Mouse (Mus musculus) left cerebral cortex, adult 6 months (tissue): Measurements from ENCODE around the gene Dppa4. TPM values are rescaled to one million over a fixed set of nuclear protein-coding genes. Genes with fewer than 3 reads are reported as not detected.

Experiments
- long read RNA-seq, 2 experiments: library from polyadenylated mRNA; unstranded; transcript quantifications; one replicate each; pipeline ENCODE4 v2.0.0; 2019 to 2020
- polyA plus RNA-seq: library from polyadenylated mRNA; unstranded; fragments of <200 nt; fragmentation: Nextera tagmentation; gene quantifications from 2 replicates; pipeline ENCODE4 v1.2.3, GENCODE M21; 2021

Gene Dppa4
- not detected in 2 replicates for polyA plus RNA-seq
- long read RNA-seq, experiment 1 = 0 reads
- long read RNA-seq, experiment 2 = 0 reads

DNA sequence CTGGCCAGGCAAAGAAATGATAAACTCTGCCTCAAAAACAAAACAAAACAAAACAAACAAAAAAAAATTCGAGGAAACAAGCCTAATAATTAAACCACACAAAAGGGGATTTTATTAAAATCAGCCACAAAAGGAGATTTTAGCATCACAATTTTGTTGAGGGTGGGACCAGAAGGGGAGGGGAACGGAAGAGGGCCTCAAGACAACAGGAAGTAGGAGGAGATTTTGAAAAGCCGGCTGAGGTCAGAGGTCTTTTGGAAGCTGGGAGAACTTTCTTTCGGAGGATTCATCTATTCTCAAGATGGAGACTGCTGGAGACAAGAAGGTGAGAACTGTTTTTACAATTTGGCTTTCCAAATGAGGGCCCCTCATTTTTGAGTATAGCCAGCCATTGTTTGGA, at the start of gene Dppa4:
TSS of gene Dppa4 (plus strand) at position 217 of the 400 bp plus-strand sequence.

GRCm38 (mm10) chr16:48303509-48303908, 20.0 kb downstream of the Dppa4 start, which contains the start of gene Dppa2:
Dppa2 (plus strand) TSS chr16:48303908.

Other genes starting within 250 kb of the Dppa4 start
- gene Dppa2, start 20.2 kb downstream of the Dppa4 start, polyA plus RNA-seq = not detected in 2 replicates
- gene Gm5485, start 128.7 kb downstream of the Dppa4 start, polyA plus RNA-seq = not detected in 2 replicates
- gene Morc1, start 147.5 kb downstream of the Dppa4 start, polyA plus RNA-seq = not detected in 2 replicates